Mouse (Mus musculus) limb, embryonic 14.5 days (tissue): Measurements from ENCODE around the gene Cbx6. TPM values are rescaled to one million over a fixed set of nuclear protein-coding genes. Genes with fewer than 3 reads are reported as not detected.

Experiments used
- ATAC-seq: fragments of 200-750 bp; cut with Nextera tagmentation; 2 replicates; pipeline ENCODE4 v1.8.0; 2017; ENCODE audit warnings: low read depth, moderate number of reproducible peaks, moderate TSS enrichment; ENCODE audit not compliant: low FRiP score
- DNase-seq: peaks from one replicate; pipeline ENCODE4 v3.0.0-alpha.2; 2015; ENCODE audit warnings: low spot score
- H3K27ac ChIP-seq: fragments of 300-500 bp; sonication (generic); replicated peaks from 2 replicates; pipeline ENCODE4 v1.5.1; 2014; ENCODE audit warnings: low read depth, mild to moderate bottlenecking, low read length, moderate library complexity, mixed read lengths
- H3K27me3 ChIP-seq: fragments of 300-500 bp; sonication (generic); 2 replicates; pipeline ENCODE4 v1.6.1; 2014; ENCODE audit warnings: low read length, mixed read lengths; ENCODE audit not compliant: control insufficient read depth, insufficient read depth
- H3K36me3 ChIP-seq: fragments of 300-500 bp; sonication (generic); 2 replicates; pipeline ENCODE4 v1.6.1; 2014; ENCODE audit warnings: mild to moderate bottlenecking, low read length, moderate library complexity, mixed read lengths; ENCODE audit not compliant: control insufficient read depth, insufficient read depth
- H3K4me1 ChIP-seq: fragments of 300-500 bp; sonication (generic); 2 replicates; pipeline ENCODE4 v1.6.1; 2014; ENCODE audit warnings: antibody characterized with exemption, low read length, mixed read lengths; ENCODE audit not compliant: control insufficient read depth, insufficient read depth
- H3K4me2 ChIP-seq: fragments of 300-500 bp; sonication (generic); replicated peaks from 2 replicates; pipeline ENCODE4 v1.6.1; 2014; ENCODE audit warnings: low read depth, mild to moderate bottlenecking, low read length, moderate library complexity; ENCODE audit not compliant: severe bottlenecking
- H3K4me3 ChIP-seq: fragments of 300-500 bp; sonication (generic); replicated peaks from 2 replicates; pipeline ENCODE4 v1.5.1; 2014; ENCODE audit warnings: low read length
- H3K9ac ChIP-seq: fragments of 300-500 bp; sonication (generic); 2 replicates; pipeline ENCODE4 v1.6.1; 2014; ENCODE audit warnings: mild to moderate bottlenecking, low read depth, low read length, moderate library complexity; ENCODE audit not compliant: severe bottlenecking
- H3K9me3 ChIP-seq: fragments of 300-500 bp; sonication (generic); 2 replicates; pipeline ENCODE4 v1.6.1; 2016; ENCODE audit warnings: low read length; ENCODE audit not compliant: control insufficient read depth
- POLR2A ChIP-seq: fragments of 200-500 bp; IDR thresholded peaks from 2 replicates; pipeline ENCODE4 v1.8.0; 2012; ENCODE audit warnings: inconsistent platforms, mild to moderate bottlenecking, moderate library complexity, borderline replicate concordance; ENCODE audit not compliant: insufficient read depth, insufficient read length; ENCODE audit errors: extremely low read depth
- WGBS: fragments of 180-500 bp; shearing (Covaris S2); extraction: QIAGEN DNeasy Blood & Tissue Kit; methylation state at CpG from one replicate; pipeline ENCODE4 v1.1.7; 2014; 5-methylcytosine and 5-hydroxymethylcytosine counted together
- polyA plus RNA-seq, 2 experiments: library from polyadenylated mRNA; depleted of rRNA in 1 of 2; stranded (reverse) in 1 of 2; unstranded in 1 of 2; fragments of >200 nt; fragmentation: Nextera tagmentation in 1 of 2; extraction: Ambion mirVana in 1 of 2; gene quantifications; 2 replicates each; pipeline versions ENCODE4 v1.2.1 to v1.2.3; 2012 to 2014

The Cbx6 gene
- polyA plus RNA-seq, 2 experiments: 49.1 to 83.4 TPM

DNA sequence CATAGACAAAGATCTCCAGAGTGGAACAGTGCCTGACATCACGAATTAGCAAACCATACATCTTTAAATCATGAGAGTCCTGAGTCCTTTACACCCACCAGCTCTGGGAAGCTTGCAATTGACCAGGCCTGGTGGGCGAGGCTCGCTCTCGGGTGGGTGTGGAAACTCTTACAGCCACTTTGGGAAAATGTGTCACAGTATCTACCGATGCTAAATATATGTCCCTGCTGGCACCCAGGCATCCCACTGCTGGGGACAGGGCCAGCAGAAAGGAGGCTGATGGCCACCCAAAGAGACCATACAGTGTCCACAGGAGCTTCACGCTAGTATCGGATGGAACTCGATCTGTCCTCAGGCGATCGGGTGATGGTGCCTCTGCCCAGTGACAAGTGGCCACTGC is 35.9 kb downstream of the Cbx6 start:
- WGBS: 87% methylated on average over 10 of the region's 10 CpGs
- ATAC-seq (no peak), DNase-seq (no peak)
- no peak overlapping the region for H3K4me3 ChIP-seq
- no peak overlapping the region for H3K27ac ChIP-seq
- no peak for TF ChIP-seq POLR2A
- H3K27me3 ChIP-seq: peaks cover 25% of the 10 kb centered on the region
- H3K4me2 ChIP-seq: no peak overlapping the region
- no peaks in the 10 kb centered on the region for H3K4me1 ChIP-seq
- no peaks in the 10 kb centered on the region for H3K9me3 ChIP-seq
- no peaks in the 10 kb centered on the region for H3K36me3 ChIP-seq
- H3K9ac ChIP-seq: no peak overlapping the region

GRCm38 (mm10) chr15:79797680-79798079 is 36.8 kb downstream of the Cbx6 start:
- ATAC-seq: no peak
- Histone ChIP-seq H3K27me3 (peaks cover 16% of the 10 kb centered on the region; the same call in 1 of the 2 replicates), H3K27ac (no peak overlapping the region)

GRCm38 (mm10) chr15:79797096-79797495 is 37.4 kb downstream of the Cbx6 start:
- Histone ChIP-seq H3K27ac (no peak overlapping the region), H3K4me2 (no peak overlapping the region), H3K4me3 (no peak overlapping the region), H3K9me3 (no peaks in the 10 kb centered on the region), H3K36me3 (no peaks in the 10 kb centered on the region), H3K27me3 (peaks cover 10% of the 10 kb centered on the region; the same call in 1 of the 2 replicates), H3K4me1 (no peaks in the 10 kb centered on the region), H3K9ac (no peak overlapping the region)
- TF ChIP-seq POLR2A: no peak
- DNase-seq (no peak), ATAC-seq (no peak)
- WGBS: 84% methylated on average over 7 of the region's 7 CpGs

More at GRCm38 (mm10) chr15:79797680-79798079, 36.8 kb downstream of the Cbx6 start:
- no peak overlapping the region for H3K4me2 ChIP-seq
- no peak for DNase-seq
- no peaks in the 10 kb centered on the region for H3K9me3 ChIP-seq
- WGBS: 76% methylated on average over 8 of the region's 8 CpGs
- no peak overlapping the region for H3K9ac ChIP-seq
- H3K4me1 ChIP-seq: no peaks in the 10 kb centered on the region
- no peak overlapping the region for H3K4me3 ChIP-seq
- H3K36me3 ChIP-seq: no peaks in the 10 kb centered on the region
- TF ChIP-seq POLR2A: no peak

GRCm38 (mm10) chr15:79796256-79796655 is 38.2 kb downstream of the Cbx6 start:
- 84% methylated on average over 12 of the region's 12 CpGs for WGBS
- no peaks in the 10 kb centered on the region for H3K4me1 ChIP-seq
- H3K9ac ChIP-seq: no peak overlapping the region
- no peaks in the 10 kb centered on the region for H3K36me3 ChIP-seq
- no peak for ATAC-seq
- H3K27me3 ChIP-seq: 0 out of 2 replicates have a peak, but pooled peaks cover 3% of the 10 kb centered on the region
- no peak for DNase-seq
- no peak overlapping the region for H3K4me2 ChIP-seq
- TF ChIP-seq POLR2A: no peak
- H3K9me3 ChIP-seq: no peaks in the 10 kb centered on the region
- no peak overlapping the region for H3K4me3 ChIP-seq
- no peak overlapping the region for H3K27ac ChIP-seq

DNA sequence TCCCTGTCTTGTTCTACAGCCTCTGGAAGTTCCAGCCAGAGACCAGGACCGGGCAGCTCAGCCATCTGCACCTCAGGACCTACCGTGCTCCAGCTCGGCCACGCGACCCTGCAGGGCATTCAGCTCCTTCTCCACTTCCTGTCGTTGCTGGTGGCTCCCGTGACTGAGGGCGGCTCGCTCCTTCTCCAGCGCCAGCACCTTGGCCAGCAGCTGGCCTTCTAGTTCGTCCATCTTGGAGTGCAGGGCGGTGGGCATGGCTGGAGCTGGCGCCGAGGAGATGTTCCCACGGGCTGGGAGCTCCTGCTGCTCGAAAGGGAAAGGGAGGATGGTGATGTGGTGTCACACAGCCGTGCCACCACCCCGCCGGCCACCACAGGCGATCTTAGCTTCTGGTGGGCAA is 40.3 kb downstream of the Cbx6 start:
- Histone ChIP-seq H3K9ac (no peak overlapping the region), H3K36me3 (no peaks in the 10 kb centered on the region), H3K9me3 (no peaks in the 10 kb centered on the region), H3K27ac (no peak overlapping the region), H3K4me2 (no peak overlapping the region), H3K4me3 (no peak overlapping the region), H3K4me1 (no peaks in the 10 kb centered on the region), H3K27me3 (no peaks in the 10 kb centered on the region)
- 18% methylated on average over 20 of the region's 20 CpGs for WGBS
- TF ChIP-seq POLR2A: no peak
- ATAC-seq: no peak
- no peak for DNase-seq

- DNase-seq: no peak
- no peaks in the 10 kb centered on the region for H3K4me1 ChIP-seq
- no peaks in the 10 kb centered on the region for H3K36me3 ChIP-seq
- no peak for TF ChIP-seq POLR2A
- H3K4me2 ChIP-seq: no peak overlapping the region
- no peak overlapping the region for H3K9ac ChIP-seq
- no peaks in the 10 kb centered on the region for H3K27me3 ChIP-seq
- ATAC-seq: no peak
- WGBS: 96% methylated on average over 9 of the region's 9 CpGs
- no peaks in the 10 kb centered on the region for H3K9me3 ChIP-seq
- H3K4me3 ChIP-seq: no peak overlapping the region
- no peak overlapping the region for H3K27ac ChIP-seq
Measured at GRCm38 (mm10) chr15:79793076-79793475, 41.4 kb downstream of the Cbx6 start.
